Mouse (Mus musculus) Patski (cell line): ENCODE measurements around the gene Col27a1. TPM values are rescaled to one million over a fixed set of nuclear protein-coding genes. Genes with fewer than 3 reads are reported as not detected.
A peak's percentile ranks its signal among the peaks of the same experiment; 100 is the strongest.

ENCODE experiments used
- ATAC-seq: fragments of 100-300 bp; one replicate; pipeline ENCODE4 v1.8.0; 2021
- CTCF ChIA-PET: fragments of 350-600 bp; sonication (Branson Sonifier 250); formaldehyde crosslinking; loops from one replicate; lab custom pipeline; 2022; ENCODE audit warnings: inconsistent platforms; lab: Charles Lee
- POLR2A ChIA-PET: fragments of 350-600 bp; sonication (Branson Sonifier 250); formaldehyde crosslinking; loops from one replicate; lab custom pipeline; 2022; ENCODE audit warnings: antibody characterized with exemption, inconsistent platforms; lab: Charles Lee
- DNase-seq: peaks from one replicate; pipeline ENCODE4 v3.0.0-alpha.2; 2011; ENCODE audit warnings: low read depth, low spot score
- H3K27me3 ChIP-seq: fragments of 371-371 bp; one replicate; pipeline ENCODE4 v1.5.1; 2021
- CTCF ChIP-seq: fragments of 100-300 bp; IDR thresholded peaks from one replicate; pipeline ENCODE4 v1.5.1; 2021
- in situ Hi-C: fragments of 300-500 bp; cut with MboI; formaldehyde crosslinking; loops from 3 replicates; pipeline ENCODE4 v1.11.1; 2018; ENCODE audit warnings: low pct_unique_long_range_greater_than_20kb, mixed read lengths
- polyA plus RNA-seq: library from polyadenylated mRNA; unstranded; gene quantifications from one replicate; pipeline ENCODE4 v1.2.3, GENCODE M21; 2021

Gene Col27a1
- polyA plus RNA-seq, 1 experiment from 2014 or later = 4.2 TPM

GRCm38 (mm10) chr4:63221096-63221958, 7.5 kb downstream of the Col27a1 start:
- ATAC-seq (no peak), DNase-seq (no peak)
- H3K27me3 ChIP-seq = no peaks in the 10 kb centered on the region
- in situ Hi-C loops = no loop called here
- CTCF ChIA-PET = interaction anchor here (0.8 to 1.8 kb wide), 4 partner anchors 8 to 92 kb away, joined by 3 to 8 read pairs (median 4); no protein-coding TSS in a partner anchor
- POLR2A ChIA-PET = interaction anchor here (0.6 kb wide), 1 partner anchor 48 kb away, joined by 3 read pairs; no protein-coding TSS in a partner anchor
- no peak for TF ChIP-seq CTCF

GRCm38 (mm10) chr4:63222246-63222645, 8.4 kb downstream of the Col27a1 start:
- no peak for TF ChIP-seq CTCF
- H3K27me3 ChIP-seq = no peaks in the 10 kb centered on the region
- DNase-seq = no peak
- POLR2A ChIA-PET = no interaction called here
- in situ Hi-C loops = no loop called here
- CTCF ChIA-PET = interaction anchor here (0.8 to 1.8 kb wide), 3 partner anchors 84 to 91 kb away, joined by 3 to 8 read pairs (median 4); no protein-coding TSS in a partner anchor
- no peak for ATAC-seq

- no peaks in the 10 kb centered on the region for H3K27me3 ChIP-seq
- in situ Hi-C loops = no loop called here
- ATAC-seq (no peak), DNase-seq (no peak)
- CTCF ChIA-PET = interaction anchor here (1.3 kb wide), 1 partner anchor 67 kb away, joined by 5 read pairs; no protein-coding TSS in a partner anchor
- POLR2A ChIA-PET = interaction anchor here (1.5 kb wide), 1 partner anchor 8 kb away, joined by 7 read pairs; no protein-coding TSS in a partner anchor
- TF ChIP-seq CTCF = no peak
Observed at GRCm38 (mm10) chr4:63225373-63225772, 11.6 kb downstream of the Col27a1 start.

- peak; percentile 38 for ATAC-seq
- ChIA-PET CTCF (interaction anchor here (1.3 kb wide), 1 partner anchor 68 kb away, joined by 5 read pairs; no protein-coding TSS in a partner anchor), POLR2A (interaction anchor here (1.5 kb wide), 1 partner anchor 9 kb away, joined by 7 read pairs; no protein-coding TSS in a partner anchor)
- TF ChIP-seq CTCF = no peak
- no peak for DNase-seq
- no peaks in the 10 kb centered on the region for H3K27me3 ChIP-seq
- in situ Hi-C loops = no loop called here
Observed at GRCm38 (mm10) chr4:63226164-63226882, 12.5 kb downstream of the Col27a1 start.

- ChIA-PET POLR2A (no interaction called here), CTCF (interaction anchor here (1.3 kb wide), 1 partner anchor 68 kb away, joined by 5 read pairs; no protein-coding TSS in a partner anchor)
- DNase-seq = no peak
- no peaks in the 10 kb centered on the region for H3K27me3 ChIP-seq
- peak; percentile 14 for ATAC-seq
- in situ Hi-C loops = no loop called here
- TF ChIP-seq CTCF = no peak
Observed at GRCm38 (mm10) chr4:63226883-63227235, 13.1 kb downstream of the Col27a1 start.

- no peak for DNase-seq
- no peaks in the 10 kb centered on the region for H3K27me3 ChIP-seq
- in situ Hi-C loops = no loop called here
- ChIA-PET POLR2A (no interaction called here), CTCF (interaction anchor here (2.1 kb wide), 1 partner anchor 79 kb away, joined by 5 read pairs; no protein-coding TSS in a partner anchor)
- TF ChIP-seq CTCF = no peak
- ATAC-seq = no peak
Observed at GRCm38 (mm10) chr4:63228943-63229342, 15.1 kb downstream of the Col27a1 start.

GRCm38 (mm10) chr4:63229991-63230581, 16.3 kb downstream of the Col27a1 start:
- DNase-seq (no peak), ATAC-seq (no peak)
- POLR2A ChIA-PET = no interaction called here
- no peaks in the 10 kb centered on the region for H3K27me3 ChIP-seq
- in situ Hi-C loops = no loop called here
- no peak for TF ChIP-seq CTCF
- CTCF ChIA-PET = interaction anchor here (1.0 to 2.1 kb wide), 2 partner anchors 10 to 78 kb away, joined by 3 to 5 read pairs; no protein-coding TSS in a partner anchor

GRCm38 (mm10) chr4:63231121-63231520, 17.3 kb downstream of the Col27a1 start:
- ChIA-PET POLR2A (interaction anchor here (0.7 kb wide), 1 partner anchor 1106 kb away, joined by 8 read pairs; no protein-coding TSS in a partner anchor), CTCF (interaction anchor here (2.1 kb wide), 1 partner anchor 77 kb away, joined by 5 read pairs; no protein-coding TSS in a partner anchor)
- TF ChIP-seq CTCF = no peak
- ATAC-seq (peak; percentile 23), DNase-seq (no peak)
- in situ Hi-C loops = no loop called here
- no peaks in the 10 kb centered on the region for H3K27me3 ChIP-seq

- ATAC-seq (no peak), DNase-seq (no peak)
- CTCF ChIA-PET = interaction anchor here (1.3 to 1.6 kb wide), 2 partner anchors 10 to 14 kb away, joined by 3 to 4 read pairs; no protein-coding TSS in a partner anchor
- H3K27me3 ChIP-seq = no peaks in the 10 kb centered on the region
- in situ Hi-C loops = no loop called here
- no peak for TF ChIP-seq CTCF
- POLR2A ChIA-PET = interaction anchor here (1.3 kb wide), 1 partner anchor 9 kb away, joined by 3 read pairs; no protein-coding TSS in a partner anchor
Observed at GRCm38 (mm10) chr4:63232542-63233020, 18.8 kb downstream of the Col27a1 start.
